Mouse (Mus musculus) lung, adult 2 months (tissue): ENCODE measurements around the gene Bzw1. TPM values are rescaled to one million over a fixed set of nuclear protein-coding genes. Genes with fewer than 3 reads are reported as not detected.
A peak's percentile ranks its signal among the peaks of the same experiment; 100 is the strongest.

Experiments used
- DNase-seq: peaks from one replicate; pipeline ENCODE4 v3.0.0; 2022
- H3K4me1 ChIP-seq: fragments of 200-500 bp; 2 replicates; pipeline ENCODE4 v1.6.1; 2011; ENCODE audit warnings: low read length; ENCODE audit not compliant: control insufficient read depth, insufficient read depth
- H3K4me3 ChIP-seq: fragments of 200-500 bp; replicated peaks from 2 replicates; pipeline ENCODE3; 2011; ENCODE audit warnings: low read depth, mild to moderate bottlenecking, control low read depth, low read length; ENCODE audit errors: extremely low read depth
- CTCF ChIP-seq: fragments of 200-500 bp; IDR thresholded peaks from 2 replicates; pipeline ENCODE4 v1.5.1; 2011; ENCODE audit warnings: mild to moderate bottlenecking, low read length, control low read depth; ENCODE audit not compliant: insufficient read depth
- POLR2A ChIP-seq: fragments of 200-500 bp; IDR thresholded peaks from 2 replicates; pipeline ENCODE4 v1.6.1; 2011; ENCODE audit warnings: low read depth, mild to moderate bottlenecking, control low read depth, low read length, borderline replicate concordance; ENCODE audit errors: extremely low read depth
- WGBS: fragments of 180-500 bp; shearing (Covaris S2); methylation state at CpG from one replicate; pipeline ENCODE4 v1.1.7; 2018; 5-methylcytosine and 5-hydroxymethylcytosine counted together
- polyA plus RNA-seq: library from polyadenylated mRNA; depleted of rRNA; stranded (reverse); fragments of >200 nt; gene quantifications from 2 replicates; pipeline ENCODE4 v1.2.3, GENCODE M21; 2012

Bzw1 gene
- polyA plus RNA-seq, 1 experiment: 20.3 TPM

DNA sequence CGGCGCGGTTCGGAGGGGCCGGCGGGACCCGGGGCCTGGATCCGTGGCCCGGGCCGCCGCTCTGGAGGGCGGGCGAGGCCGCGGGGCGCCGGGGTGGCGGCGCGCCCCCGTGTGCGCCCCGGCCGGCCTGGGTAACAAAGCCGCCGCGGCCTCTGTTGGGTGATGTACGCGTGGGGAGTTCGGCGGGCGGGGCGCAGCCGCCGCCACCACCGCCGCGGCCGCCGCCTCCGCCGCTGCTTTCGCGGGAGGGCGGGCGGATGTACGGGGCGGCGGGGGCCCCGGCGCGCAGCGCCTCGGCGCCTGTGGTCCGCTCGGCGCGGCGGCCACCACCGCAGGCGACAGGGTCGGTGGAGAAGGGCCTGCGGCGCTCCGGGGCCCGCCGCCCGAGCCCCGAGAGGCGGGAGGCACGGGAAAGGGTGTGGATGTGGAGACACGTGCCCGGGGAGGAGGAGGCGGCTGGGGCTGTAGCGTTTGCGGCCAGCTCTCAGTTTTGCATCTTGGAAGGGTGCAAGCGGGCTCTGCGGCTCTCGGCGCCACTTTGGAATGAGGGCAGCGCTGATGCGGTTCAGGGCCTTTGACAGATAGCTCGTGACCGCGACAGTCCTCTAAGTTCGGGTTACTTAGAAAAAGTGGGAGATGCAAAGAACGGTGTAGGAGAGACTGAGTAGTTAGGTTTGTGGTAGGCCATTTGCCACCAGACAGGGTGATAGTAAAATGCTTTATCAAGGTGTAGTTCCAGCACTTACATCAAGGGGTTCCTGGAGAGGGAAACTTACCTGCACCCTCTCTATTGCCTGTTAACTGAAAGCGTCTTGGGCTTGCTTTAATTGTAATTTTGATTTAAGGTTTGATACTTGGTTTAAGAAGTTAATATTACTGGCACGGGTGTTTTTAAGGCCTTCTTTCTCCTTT, 842 bp downstream of the Bzw1 start:
- TF ChIP-seq CTCF (no peak), POLR2A (no peak)
- WGBS: 1% methylated on average over 88 of the region's 90 CpGs
- DNase-seq: peak; percentile 47
- H3K4me3 ChIP-seq: peak overlapping the region; percentile 91
- H3K4me1 ChIP-seq: peaks cover 4% of the 10 kb centered on the region

DNA sequence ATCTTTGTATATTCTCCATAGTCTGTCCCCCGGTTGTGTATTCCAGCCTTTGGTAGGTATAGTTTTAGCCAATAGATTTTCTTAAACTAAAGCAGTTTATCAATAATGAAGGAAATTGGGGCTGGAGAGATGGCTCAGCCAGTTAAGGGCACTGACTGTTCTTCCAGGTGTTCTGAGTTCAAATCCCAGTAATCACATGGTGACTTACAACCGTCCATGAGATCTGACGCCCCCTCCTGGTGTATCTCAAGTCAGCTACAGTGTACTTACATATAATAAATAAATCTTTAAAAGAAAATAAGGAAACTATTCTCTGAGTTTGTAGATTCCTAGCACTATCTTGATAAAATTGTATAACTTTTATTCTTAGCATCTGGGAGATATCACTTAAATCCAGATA, 2.6 kb downstream of the Bzw1 start:
- TF ChIP-seq POLR2A: no peak
- no peak for TF ChIP-seq CTCF
- Histone ChIP-seq H3K4me1 (peaks cover 4% of the 10 kb centered on the region), H3K4me3 (no peak overlapping the region)
- no peak for DNase-seq
- WGBS: 91% methylated on average over 3 of the region's 3 CpGs

DNA sequence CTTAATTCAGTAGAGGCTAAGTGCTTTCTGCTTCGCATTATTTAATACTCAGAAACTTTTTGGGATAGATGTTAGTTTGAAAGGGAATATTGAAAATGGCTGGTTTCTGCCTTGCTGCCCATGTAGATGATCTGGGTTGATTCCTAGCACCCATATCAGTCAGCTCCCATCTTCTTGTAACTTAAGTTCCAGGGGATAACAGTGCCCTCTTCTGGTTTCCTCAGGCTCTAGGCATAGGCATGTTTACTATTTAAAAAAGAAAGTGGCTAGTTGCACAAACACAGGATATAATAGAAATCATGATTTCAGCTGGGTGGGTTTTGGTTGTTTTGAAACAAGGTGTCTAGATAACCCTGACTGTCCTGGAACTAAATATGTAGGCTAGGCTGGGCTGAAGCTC, 3.5 kb downstream of the Bzw1 start:
- Histone ChIP-seq H3K4me1 (peaks cover 4% of the 10 kb centered on the region), H3K4me3 (no peak overlapping the region)
- TF ChIP-seq POLR2A: no peak
- no peak for TF ChIP-seq CTCF
- WGBS: 94% methylated on average over 1 of the region's 1 CpGs
- no peak for DNase-seq

- Histone ChIP-seq H3K4me3 (no peak overlapping the region), H3K4me1 (no peaks in the 10 kb centered on the region; the same call in 1 of the 2 replicates)
- TF ChIP-seq POLR2A (no peak), CTCF (no peak)
- DNase-seq: no peak
- 90% methylated on average over 6 of the region's 6 CpGs for WGBS
These were observed 5.0 kb downstream of the Bzw1 start for GRCm38 (mm10) chr1:58397731-58398130.

- no peaks in the 10 kb centered on the region for H3K4me1 ChIP-seq
- H3K4me3 ChIP-seq: no peak overlapping the region
- TF ChIP-seq CTCF (no peak), POLR2A (no peak)
- WGBS: 85% methylated on average over 6 of the region's 6 CpGs
- no peak for DNase-seq
These were observed 8.7 kb downstream of the Bzw1 start for GRCm38 (mm10) chr1:58401396-58401795.

DNA sequence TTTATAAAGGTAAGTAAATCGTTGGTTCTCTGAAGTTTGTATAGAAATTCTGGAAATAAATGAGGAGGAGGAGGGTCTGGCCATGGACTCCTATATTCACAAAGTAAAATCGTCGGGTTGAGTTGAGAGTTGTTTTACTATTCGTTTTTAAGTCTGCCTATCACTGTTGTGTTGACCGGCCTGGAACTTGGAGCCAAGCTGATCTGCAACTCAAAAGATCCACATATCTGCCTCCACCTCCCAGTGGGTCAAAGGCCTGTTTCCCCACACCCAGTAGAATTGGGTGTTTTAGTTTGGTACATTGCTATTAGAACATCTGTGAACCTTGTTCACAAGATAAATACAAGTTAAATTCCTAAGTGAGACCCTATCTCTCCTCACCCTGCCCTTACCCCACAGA, 11.0 kb downstream of the Bzw1 start:
- H3K4me3 ChIP-seq: no peak overlapping the region
- no peaks in the 10 kb centered on the region for H3K4me1 ChIP-seq
- 94% methylated on average over 5 of the region's 5 CpGs for WGBS
- TF ChIP-seq POLR2A: no peak
- no peak for TF ChIP-seq CTCF
- no peak for DNase-seq

- DNase-seq: no peak
- WGBS: 95% methylated on average over 7 of the region's 7 CpGs
- no peak for TF ChIP-seq CTCF
- no peak for TF ChIP-seq POLR2A
- no peaks in the 10 kb centered on the region for H3K4me1 ChIP-seq
- H3K4me3 ChIP-seq: no peak overlapping the region
These were observed 14.6 kb downstream of the Bzw1 start for GRCm38 (mm10) chr1:58407321-58407720.

DNA sequence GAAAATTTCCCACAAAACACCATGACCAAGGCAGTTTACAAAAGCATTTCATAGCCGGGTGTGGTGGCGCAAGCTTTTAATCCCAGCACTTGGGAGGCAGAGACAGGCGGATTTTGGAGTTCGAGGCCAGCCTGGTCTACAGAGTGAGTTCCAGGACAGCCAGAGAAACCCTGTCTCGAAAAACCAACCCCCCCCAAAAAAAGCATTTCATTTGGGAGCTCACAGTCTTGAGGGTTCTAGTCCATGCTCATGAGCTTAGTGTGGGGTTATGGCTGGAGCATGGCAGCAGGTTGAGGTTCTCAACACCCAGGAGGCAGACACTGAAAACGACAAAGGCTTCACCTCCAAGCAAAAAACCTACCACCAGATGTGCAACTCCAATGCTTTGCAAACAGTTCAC, 15.4 kb downstream of the Bzw1 start:
- 84% methylated on average over 6 of the region's 6 CpGs for WGBS
- no peak overlapping the region for H3K4me3 ChIP-seq
- no peak for TF ChIP-seq CTCF
- no peak for TF ChIP-seq POLR2A

DNA sequence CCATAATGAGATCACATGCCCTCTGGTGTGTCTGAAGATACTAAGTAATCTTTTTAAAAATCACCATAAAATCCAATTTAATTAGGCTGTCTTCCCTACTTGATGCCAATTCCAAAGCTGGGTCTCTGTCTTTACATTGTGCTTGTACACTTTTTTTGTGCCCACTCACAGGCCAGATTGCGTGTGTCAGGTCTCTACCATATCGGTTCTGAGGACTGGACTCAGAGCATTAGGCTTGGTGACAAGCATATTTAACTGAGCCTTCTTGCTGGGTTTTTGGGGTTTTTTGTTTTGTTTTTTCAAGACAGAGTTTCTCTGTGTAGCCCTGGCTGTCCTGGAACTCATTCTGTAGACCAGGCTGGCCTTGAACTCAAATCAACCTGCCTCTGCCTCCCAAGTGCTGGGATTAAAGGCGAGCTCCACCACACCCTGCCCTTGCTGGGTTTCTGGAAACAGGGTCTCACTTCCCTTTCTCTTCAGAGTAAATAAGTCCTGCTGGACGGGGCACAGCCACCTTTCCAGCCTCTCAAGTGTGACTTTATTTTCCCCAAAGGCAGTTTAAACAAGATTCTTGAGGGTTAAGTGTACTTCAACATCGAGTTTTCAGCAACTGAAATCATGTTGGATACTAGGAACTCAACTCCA, 17.0 kb downstream of the Bzw1 start:
- Histone ChIP-seq H3K4me1 (no peaks in the 10 kb centered on the region), H3K4me3 (no peak overlapping the region)
- TF ChIP-seq CTCF (no peak), POLR2A (no peak)
- 66% methylated on average over 5 of the region's 5 CpGs for WGBS
- no peak for DNase-seq

More for the DNA sequence above, 15.4 kb downstream of the Bzw1 start:
- DNase-seq: no peak
- H3K4me1 ChIP-seq: no peaks in the 10 kb centered on the region
